Mouse (Mus musculus) layer of hippocampus, postnatal 14 days (tissue): Measurements from ENCODE around the gene Samt1. TPM values are rescaled to one million over a fixed set of nuclear protein-coding genes. Genes with fewer than 3 reads are reported as not detected.
"Not testable (repeated sequence)": the region's sequence is repeated elsewhere in the genome, so short reads cannot be mapped to it uniquely, and the experiment has no call there.

ENCODE experiments used
- DNase-seq, 2 experiments: peaks; one replicate each; pipeline ENCODE4 v3.0.0; 2021 to 2022; ENCODE audit warnings: low spot score in 2 of 2, mixed read lengths in 1 of 2
- long read RNA-seq, 2 experiments: library from polyadenylated mRNA; stranded (forward); transcript quantifications; one replicate each; pipeline ENCODE4 v2.0.0; 2021
- total RNA-seq, 2 experiments: library from RNA; stranded (reverse); gene quantifications; 2 replicates each; pipeline ENCODE4 v1.2.3; 2021

Samt1 gene
- total RNA-seq: not detected
- long read RNA-seq, experiment 1: 0 reads
- long read RNA-seq, experiment 2: 0 reads

- not testable (repeated sequence) for DNase-seq
Observed at GRCm38 (mm10) chrX:154012540-154012939, at the start of gene Samt1. TSS of gene Samt1 (minus strand) at chrX:154012640.

DNA sequence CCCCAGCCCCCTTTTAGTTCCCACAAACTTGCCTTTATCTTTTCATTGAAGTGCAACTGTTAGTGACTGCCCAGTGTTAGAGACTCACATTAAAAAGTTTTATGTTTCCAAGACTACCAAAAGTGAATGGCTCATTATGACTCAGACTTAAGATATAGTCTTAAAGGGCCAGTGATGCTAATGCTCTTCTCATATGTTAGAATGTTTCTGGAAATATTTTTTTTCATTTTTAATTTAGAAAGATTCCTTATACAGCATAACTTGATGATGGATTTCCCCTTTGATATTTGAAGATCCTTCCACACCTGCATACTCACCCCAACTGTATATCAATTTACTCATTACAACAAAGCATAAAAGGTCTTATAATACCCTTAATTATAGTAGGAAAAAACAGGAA, 42.5 kb upstream of the Samt1 start, which contains the start of gene Gm10057:
TSS of gene Gm10057 (minus strand) at position 101 of the 400 bp plus-strand sequence.
- DNase-seq: not testable (repeated sequence)

- DNase-seq: not testable (repeated sequence)
Observed at GRCm38 (mm10) chrX:154033727-154034126, 21.3 kb upstream of the Samt1 start, which contains the start of gene 4921511M17Rik. TSS of gene 4921511M17Rik (minus strand) at chrX:154033827.

DNA sequence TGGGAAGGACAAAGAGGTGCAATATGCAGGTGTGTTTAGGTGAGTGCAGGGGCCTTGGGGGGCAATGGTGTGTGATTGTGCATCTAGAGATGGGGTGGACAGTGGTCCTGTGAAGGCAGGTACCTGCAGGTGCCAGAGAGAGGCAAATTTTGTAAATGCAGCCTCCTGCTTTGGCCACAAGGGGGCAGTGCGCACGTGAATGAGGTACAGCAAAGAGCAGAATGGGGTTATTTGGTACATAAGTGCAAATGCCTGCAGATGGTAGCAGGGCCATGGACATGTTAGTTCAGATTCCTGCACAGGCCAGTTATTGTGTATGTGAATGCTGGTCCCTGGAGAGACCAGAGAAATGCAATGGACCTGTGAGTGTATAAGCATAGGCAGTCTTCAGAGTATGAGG, 35.5 kb downstream of the Samt1 start:
- not testable (repeated sequence) for DNase-seq

GRCm38 (mm10) chrX:153976467-153976866, 36.0 kb downstream of the Samt1 start:
- not testable (repeated sequence) for DNase-seq

GRCm38 (mm10) chrX:153974450-153974849, 38.0 kb downstream of the Samt1 start:
- peak in 1 of 2 experiments; percentile 5 for DNase-seq

- DNase-seq: not testable (repeated sequence)
Observed at GRCm38 (mm10) chrX:153952866-153953265, 59.6 kb downstream of the Samt1 start.

Other genes starting within 250 kb of the Samt1 start
- gene Spin2c, start 180.4 kb downstream of the Samt1 start, total RNA-seq: 1 to 10 TPM; 5.7 to 9.3 TPM
- gene 4921511M17Rik, start 21.2 kb upstream of the Samt1 start, total RNA-seq: not detected
- gene Gm10057, start 42.4 kb upstream of the Samt1 start, total RNA-seq: not detected
- gene Gm15140, start 108.0 kb upstream of the Samt1 start, total RNA-seq: not detected